Mouse (Mus musculus) hindbrain, embryonic 11.5 days (tissue): ENCODE results near the gene Ctns. TPM values are rescaled to one million over a fixed set of nuclear protein-coding genes. Genes with fewer than 3 reads are reported as not detected.

Source experiments
- ATAC-seq: fragments of 200-750 bp; cut with Nextera tagmentation; 2 replicates; pipeline ENCODE4 v1.8.0; 2017; ENCODE audit warnings: mild to moderate bottlenecking, moderate TSS enrichment, moderate library complexity; ENCODE audit not compliant: low FRiP score
- DNase-seq: peaks from one replicate; pipeline ENCODE4 v3.0.0-alpha.2; 2015; ENCODE audit warnings: low spot score
- H3K27ac ChIP-seq: fragments of 300-500 bp; sonication (generic); 2 replicates; pipeline ENCODE4 v1.5.1; 2014; ENCODE audit warnings: mild to moderate bottlenecking, low read depth, low read length
- H3K27me3 ChIP-seq: fragments of 300-500 bp; sonication (generic); 2 replicates; pipeline ENCODE4 v1.6.1; 2014; ENCODE audit warnings: mild to moderate bottlenecking, low read length, moderate library complexity, mixed read lengths; ENCODE audit not compliant: control insufficient read depth, insufficient read depth
- H3K36me3 ChIP-seq: fragments of 300-500 bp; sonication (generic); 2 replicates; pipeline ENCODE4 v1.6.1; 2014; ENCODE audit warnings: mild to moderate bottlenecking, low read length, moderate library complexity, mixed read lengths; ENCODE audit not compliant: control insufficient read depth, insufficient read depth
- H3K4me1 ChIP-seq: fragments of 300-500 bp; sonication (generic); replicated peaks from 2 replicates; pipeline ENCODE4 v1.6.1; 2014; ENCODE audit warnings: low read length, mixed read lengths; ENCODE audit not compliant: control insufficient read depth, insufficient read depth
- H3K4me2 ChIP-seq: fragments of 300-500 bp; sonication (generic); replicated peaks from 2 replicates; pipeline ENCODE4 v1.6.1; 2014; ENCODE audit warnings: mild to moderate bottlenecking, low read depth, low read length
- H3K4me3 ChIP-seq: fragments of 300-500 bp; sonication (generic); 2 replicates; pipeline ENCODE4 v1.5.1; 2014; ENCODE audit warnings: low read depth, low read length
- H3K9ac ChIP-seq: fragments of 300-500 bp; sonication (generic); 2 replicates; pipeline ENCODE4 v1.6.1; 2014; ENCODE audit warnings: low read depth, low read length
- H3K9me3 ChIP-seq: fragments of 300-500 bp; sonication (generic); 2 replicates; pipeline ENCODE4 v1.6.1; 2016; ENCODE audit warnings: low read length; ENCODE audit not compliant: control insufficient read depth
- WGBS: fragments of 180-500 bp; shearing (Covaris S2); extraction: QIAGEN DNeasy Blood & Tissue Kit; methylation state at CpG from one replicate; pipeline ENCODE4 v1.1.7; 2014; 5-methylcytosine and 5-hydroxymethylcytosine counted together
- polyA plus RNA-seq: library from polyadenylated mRNA; unstranded; fragments of >200 nt; fragmentation: Nextera tagmentation; extraction: Ambion mirVana; gene quantifications from 2 replicates; pipeline ENCODE4 v1.2.1, GENCODE M21; 2014

Gene Ctns
- polyA plus RNA-seq, 1 experiment from 2014 or later, result 25.2 TPM

DNA sequence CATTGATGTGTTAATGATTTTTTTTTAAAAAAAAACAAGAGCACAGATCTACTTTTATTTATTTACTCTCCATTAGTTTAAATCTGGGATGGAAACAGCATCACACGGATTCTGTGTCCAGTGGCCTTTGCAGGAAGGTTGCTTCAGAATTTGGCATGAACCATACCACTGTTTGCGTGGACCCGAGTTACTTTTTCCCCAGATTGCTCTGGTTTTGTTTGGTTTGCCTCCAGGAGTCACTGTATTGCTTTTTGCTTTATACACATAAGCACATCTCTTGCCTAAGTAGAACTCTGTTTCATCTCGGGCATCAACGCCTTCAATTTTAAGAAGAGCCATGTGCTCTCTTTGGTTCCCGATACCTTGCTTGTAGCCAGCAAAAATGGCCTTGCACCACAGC, 27.0 kb upstream of the Ctns start:
- no peak overlapping the region for H3K4me3 ChIP-seq
- H3K9ac ChIP-seq, result no peak overlapping the region
- H3K4me2 ChIP-seq, result no peak overlapping the region
- DNase-seq (no peak), ATAC-seq (no peak)
- no peaks in the 10 kb centered on the region for H3K36me3 ChIP-seq
- no peaks in the 10 kb centered on the region for H3K27me3 ChIP-seq
- 83% methylated on average over 6 of the region's 6 CpGs for WGBS
- no peak overlapping the region for H3K27ac ChIP-seq
- no peaks in the 10 kb centered on the region for H3K4me1 ChIP-seq
- no peaks in the 10 kb centered on the region for H3K9me3 ChIP-seq

DNA sequence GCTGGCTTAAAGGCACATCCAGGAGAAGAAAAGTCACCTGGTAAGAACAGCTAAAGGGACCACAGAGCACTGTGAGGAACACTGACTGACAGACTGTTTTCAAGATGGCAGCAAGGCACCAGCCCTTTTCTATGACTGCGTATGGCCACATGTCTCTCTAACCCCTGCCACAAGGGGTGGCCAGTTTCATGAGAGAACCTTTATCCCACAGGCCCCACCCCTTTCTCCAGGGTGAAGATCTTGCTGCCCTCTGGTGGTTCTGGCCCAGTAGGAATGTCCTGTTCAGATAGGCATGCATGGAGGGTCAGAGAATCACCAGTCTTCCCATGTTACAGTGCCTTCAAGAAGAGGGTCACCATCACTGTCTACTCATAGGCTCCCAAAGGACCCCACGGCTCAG, 25.1 kb upstream of the Ctns start:
- ATAC-seq, result no peak
- no peak overlapping the region for H3K27ac ChIP-seq
- H3K27me3 ChIP-seq, result no peaks in the 10 kb centered on the region
- no peak for DNase-seq
- no peaks in the 10 kb centered on the region for H3K4me1 ChIP-seq
- no peak overlapping the region for H3K4me2 ChIP-seq
- H3K9me3 ChIP-seq, result no peaks in the 10 kb centered on the region
- 75% methylated on average over 2 of the region's 2 CpGs for WGBS
- H3K4me3 ChIP-seq, result no peak overlapping the region
- H3K36me3 ChIP-seq, result no peaks in the 10 kb centered on the region
- no peak overlapping the region for H3K9ac ChIP-seq

DNA sequence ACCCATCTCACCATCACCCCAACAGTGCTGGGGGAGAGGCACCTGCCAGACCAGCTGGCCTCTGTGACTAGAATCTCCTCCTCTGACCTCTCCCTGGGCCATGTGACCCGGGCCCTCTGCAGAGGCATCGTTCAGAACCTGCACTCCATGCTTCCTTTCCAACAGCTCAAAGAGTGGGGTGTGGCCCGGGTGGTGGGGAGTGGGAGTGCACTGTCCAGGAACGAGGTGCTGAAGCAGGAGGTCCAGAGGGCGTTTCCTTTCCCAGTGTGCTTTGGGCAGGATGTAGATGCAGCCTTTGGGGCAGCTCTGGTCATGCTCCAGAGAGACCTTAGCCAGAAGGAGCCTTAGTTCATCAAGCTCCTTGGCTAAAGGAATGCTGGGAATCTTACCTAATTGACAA, 24.0 kb upstream of the Ctns start:
- WGBS, result 49% methylated on average over 5 of the region's 5 CpGs
- Histone ChIP-seq H3K36me3 (no peaks in the 10 kb centered on the region), H3K4me2 (no peak overlapping the region)

DNA sequence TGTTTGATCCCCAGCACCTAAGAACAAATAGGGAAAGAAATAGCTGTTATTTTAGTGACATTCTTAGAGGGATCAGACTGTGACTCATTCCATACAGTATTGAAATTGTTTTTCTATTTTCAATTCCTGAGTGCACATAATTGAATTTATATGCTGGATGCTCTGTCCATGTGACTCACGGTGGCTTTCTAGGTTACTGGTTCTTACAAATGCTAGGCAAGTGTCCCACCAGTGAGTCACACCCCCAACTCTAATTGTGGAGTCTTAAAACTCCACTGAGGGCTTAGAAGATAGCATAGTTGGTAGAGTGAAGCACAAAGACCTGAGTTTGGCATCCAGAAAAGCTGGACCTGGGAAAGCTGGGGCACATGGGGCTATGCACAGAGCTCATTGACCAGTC, 21.8 kb upstream of the Ctns start:
- no peaks in the 10 kb centered on the region for H3K9me3 ChIP-seq
- H3K27me3 ChIP-seq, result no peaks in the 10 kb centered on the region
- no peak for DNase-seq
- H3K9ac ChIP-seq, result no peak overlapping the region
- H3K27ac ChIP-seq, result no peak overlapping the region
- no peaks in the 10 kb centered on the region for H3K4me1 ChIP-seq
- no peak overlapping the region for H3K4me2 ChIP-seq
- H3K36me3 ChIP-seq, result no peaks in the 10 kb centered on the region
- no peak overlapping the region for H3K4me3 ChIP-seq
- ATAC-seq, result no peak
- WGBS, result 83% methylated on average over 1 of the region's 1 CpGs

More for the DNA sequence above, 24.0 kb upstream of the Ctns start:
- Histone ChIP-seq H3K27me3 (no peaks in the 10 kb centered on the region), H3K9ac (no peak overlapping the region), H3K4me3 (no peak overlapping the region), H3K27ac (no peak overlapping the region), H3K4me1 (no peaks in the 10 kb centered on the region), H3K9me3 (no peaks in the 10 kb centered on the region)
- ATAC-seq, result no peak
- no peak for DNase-seq

DNA sequence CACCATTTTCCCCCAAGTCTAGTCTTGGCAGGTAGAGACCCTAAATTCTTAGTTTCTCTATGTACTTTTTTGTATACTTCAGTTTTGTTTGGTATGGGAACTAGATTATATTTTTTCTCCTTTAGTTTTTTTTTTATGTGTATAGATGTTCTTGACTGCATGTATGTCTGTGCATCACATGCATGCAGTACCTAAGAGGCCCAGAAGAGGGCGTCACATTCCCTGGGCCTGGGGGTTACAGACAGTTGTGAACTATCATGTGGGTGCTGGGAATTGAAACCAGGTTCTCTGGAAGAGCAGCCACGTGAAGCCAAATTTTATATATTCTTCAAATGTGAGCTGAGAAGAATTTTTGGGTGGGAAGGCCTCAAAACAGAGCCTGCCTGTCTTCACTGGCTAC, 20.8 kb upstream of the Ctns start:
- no peak for DNase-seq
- H3K36me3 ChIP-seq, result no peaks in the 10 kb centered on the region

DNA sequence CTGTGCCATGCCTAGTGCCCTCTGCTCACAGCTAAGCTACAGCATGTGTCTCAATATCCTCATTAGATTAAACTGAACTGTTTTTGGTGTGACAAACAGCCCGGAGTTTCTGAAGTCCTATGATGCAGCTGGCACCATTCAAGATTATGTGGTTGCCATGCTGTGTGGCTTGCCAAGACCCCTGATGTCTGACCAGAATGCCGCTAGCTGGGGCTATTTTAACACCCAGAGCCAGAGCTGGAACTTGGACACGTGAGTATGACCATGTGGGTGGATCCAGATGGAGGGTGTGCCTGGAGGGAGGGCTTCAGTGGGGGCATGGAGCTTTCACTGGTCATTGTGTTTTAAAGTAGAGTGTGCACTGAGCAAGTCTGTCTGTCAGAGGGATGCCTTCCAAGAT, 15.1 kb upstream of the Ctns start:
- H3K4me3 ChIP-seq, result no peak overlapping the region
- no peaks in the 10 kb centered on the region for H3K4me1 ChIP-seq
- H3K9ac ChIP-seq, result no peak overlapping the region
- H3K27ac ChIP-seq, result no peak overlapping the region
- no peaks in the 10 kb centered on the region for H3K36me3 ChIP-seq
- ATAC-seq, result no peak
- DNase-seq, result no peak
- H3K4me2 ChIP-seq, result no peak overlapping the region
- H3K27me3 ChIP-seq, result no peaks in the 10 kb centered on the region
- WGBS, result 73% methylated on average over 3 of the region's 3 CpGs
- no peaks in the 10 kb centered on the region for H3K9me3 ChIP-seq

More for the DNA sequence above, 20.8 kb upstream of the Ctns start:
- no peaks in the 10 kb centered on the region for H3K4me1 ChIP-seq
- 71% methylated on average over 2 of the region's 2 CpGs for WGBS
- H3K9ac ChIP-seq, result no peak overlapping the region
- no peaks in the 10 kb centered on the region for H3K9me3 ChIP-seq
- no peaks in the 10 kb centered on the region for H3K27me3 ChIP-seq
- H3K27ac ChIP-seq, result no peak overlapping the region
- H3K4me2 ChIP-seq, result no peak overlapping the region
- ATAC-seq, result no peak
- no peak overlapping the region for H3K4me3 ChIP-seq

DNA sequence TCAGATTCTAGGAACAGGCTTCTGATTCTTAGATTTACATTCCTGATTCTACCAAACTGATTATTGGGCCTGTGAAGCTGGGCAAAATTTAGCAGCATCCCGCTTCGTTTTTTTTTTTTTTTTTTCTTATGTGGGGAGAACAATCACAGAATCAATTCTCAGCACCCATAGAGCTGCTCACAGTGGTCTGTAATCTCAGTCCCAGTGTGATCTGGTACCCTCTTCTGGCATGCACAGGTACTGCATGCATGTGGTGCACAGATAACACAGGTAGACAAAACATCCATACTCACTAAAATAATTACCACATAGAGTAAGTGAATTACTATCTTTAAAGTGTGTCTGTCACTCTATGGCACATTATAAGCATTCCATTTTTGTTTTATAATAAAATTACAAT, 8.8 kb upstream of the Ctns start:
- DNase-seq, result no peak
- WGBS, result 69% methylated on average over 2 of the region's 2 CpGs
- no peak for ATAC-seq

DNA sequence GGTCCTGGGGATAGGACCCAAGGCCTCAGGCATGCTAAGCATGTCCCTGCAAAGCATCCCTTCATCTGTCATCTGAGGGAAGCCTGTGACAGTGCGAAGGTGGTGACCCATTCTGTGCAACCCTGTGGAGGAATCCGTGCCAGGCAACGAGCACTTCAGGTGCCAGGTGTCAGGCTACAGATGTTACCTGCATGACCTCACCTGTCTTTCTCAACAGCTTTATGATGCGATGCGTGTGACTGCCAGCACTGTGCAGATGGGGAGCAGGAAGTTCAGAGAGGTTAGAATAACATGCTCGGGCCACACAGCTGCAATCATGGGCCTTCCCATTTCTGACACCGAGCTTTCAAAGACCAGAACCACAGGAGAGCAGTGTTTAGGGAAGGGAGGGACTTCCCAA, 6.4 kb upstream of the Ctns start:
- no peak overlapping the region for H3K4me2 ChIP-seq
- no peak for ATAC-seq
- no peaks in the 10 kb centered on the region for H3K4me1 ChIP-seq
- no peaks in the 10 kb centered on the region for H3K27me3 ChIP-seq
- H3K9me3 ChIP-seq, result no peaks in the 10 kb centered on the region
- 71% methylated on average over 7 of the region's 7 CpGs for WGBS
- H3K27ac ChIP-seq, result no peak overlapping the region
- H3K36me3 ChIP-seq, result no peaks in the 10 kb centered on the region
- H3K9ac ChIP-seq, result no peak overlapping the region
- no peak for DNase-seq
- no peak overlapping the region for H3K4me3 ChIP-seq

More for the DNA sequence above, 8.8 kb upstream of the Ctns start:
- Histone ChIP-seq H3K4me2 (no peak overlapping the region), H3K27me3 (no peaks in the 10 kb centered on the region), H3K27ac (no peak overlapping the region), H3K9ac (no peak overlapping the region), H3K4me1 (no peaks in the 10 kb centered on the region), H3K36me3 (no peaks in the 10 kb centered on the region), H3K9me3 (no peaks in the 10 kb centered on the region), H3K4me3 (no peak overlapping the region)

DNA sequence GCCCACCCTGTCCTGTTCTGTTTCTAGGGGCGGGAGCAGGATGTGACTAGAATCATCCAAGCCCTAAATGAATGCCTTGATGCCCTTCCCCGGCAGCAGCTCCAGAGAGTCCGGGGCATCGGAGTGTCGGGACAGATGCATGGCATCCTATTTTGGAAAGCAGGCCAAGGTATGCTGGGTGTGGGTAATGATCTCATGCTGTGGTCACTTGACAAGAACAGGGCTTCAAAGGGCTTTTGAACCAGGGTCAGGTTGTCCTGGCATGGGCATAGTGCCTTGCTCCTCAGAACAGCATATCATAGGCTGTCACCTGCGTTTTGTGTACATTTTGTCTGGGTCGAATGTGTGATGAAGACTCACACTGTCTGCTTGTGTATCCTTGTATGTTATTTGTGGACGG, 5.1 kb upstream of the Ctns start:
- no peak overlapping the region for H3K4me3 ChIP-seq
- H3K4me1 ChIP-seq, result no peaks in the 10 kb centered on the region
- H3K27me3 ChIP-seq, result no peaks in the 10 kb centered on the region
- no peak overlapping the region for H3K9ac ChIP-seq
- 87% methylated on average over 8 of the region's 8 CpGs for WGBS
- ATAC-seq (no peak), DNase-seq (no peak)
- no peak overlapping the region for H3K4me2 ChIP-seq
- no peak overlapping the region for H3K27ac ChIP-seq
- no peaks in the 10 kb centered on the region for H3K36me3 ChIP-seq
- no peaks in the 10 kb centered on the region for H3K9me3 ChIP-seq
